ENCODE assay signal across 13 mouse cellular contexts in genomic region chr9:112537924-112538323, GRCm38 (mm10).
"Had no signal": no experiment of that assay in that cellular context is flagged by ENCODE, and none has a peak within 500 bp of the region (broad histone marks: within the 10 kb centered on the region; RNA-seq: fewer than 3 reads in every experiment).

No protein-coding gene starts in this region.

- DNase-seq: lung, adult 18-20 months; lung, embryonic 14.5 days; lung, postnatal 10 days; lung, postnatal 4 days; midbrain, embryonic 14.5 days; retina, postnatal 1 day; right cerebral cortex, postnatal 25 days; right cerebral cortex, postnatal 4 days; spleen, adult 18-20 months; thymus, adult 2 months; thymus, postnatal 25 days; thymus, postnatal 4 days had no signal

- ATAC-seq: midbrain, embryonic 16.5 days had no signal
